Mouse (Mus musculus) intestine, embryonic 16.5 days (tissue): ENCODE data around the gene Cd7. TPM values are rescaled to one million over a fixed set of nuclear protein-coding genes. Genes with fewer than 3 reads are reported as not detected.

Experiments used
- ATAC-seq: fragments of 200-750 bp; cut with Nextera tagmentation; 2 replicates; pipeline ENCODE4 v1.8.0; 2017; ENCODE audit warnings: moderate TSS enrichment, moderate library complexity
- H3K27ac ChIP-seq: fragments of 300-500 bp; sonication (generic); 2 replicates; pipeline ENCODE4 v1.5.1; 2014; ENCODE audit warnings: mild to moderate bottlenecking, low read length
- H3K27me3 ChIP-seq: fragments of 300-500 bp; sonication (generic); replicated peaks from 2 replicates; pipeline ENCODE4 v1.6.1; 2014; ENCODE audit warnings: low read length, control low read depth, mixed read lengths; ENCODE audit not compliant: control insufficient read depth, insufficient read depth
- H3K36me3 ChIP-seq: fragments of 300-500 bp; sonication (generic); 2 replicates; pipeline ENCODE4 v1.6.1; 2014; ENCODE audit warnings: low read length, control low read depth; ENCODE audit not compliant: control insufficient read depth, insufficient read depth
- H3K4me1 ChIP-seq: fragments of 300-500 bp; sonication (generic); 2 replicates; pipeline ENCODE4 v1.6.1; 2014; ENCODE audit warnings: low read length, control low read depth, mixed read lengths; ENCODE audit not compliant: control insufficient read depth, insufficient read depth
- H3K4me2 ChIP-seq: fragments of 300-500 bp; sonication (generic); 2 replicates; pipeline ENCODE4 v1.6.1; 2014; ENCODE audit warnings: low read depth, low read length, control low read depth
- H3K4me3 ChIP-seq: fragments of 300-500 bp; sonication (generic); 2 replicates; pipeline ENCODE4 v1.5.1; 2014; ENCODE audit warnings: mild to moderate bottlenecking, low read length
- H3K9ac ChIP-seq: fragments of 300-500 bp; sonication (generic); 2 replicates; pipeline ENCODE4 v1.6.1; 2014; ENCODE audit warnings: low read depth, low read length
- H3K9me3 ChIP-seq: fragments of 300-500 bp; sonication (generic); 2 replicates; pipeline ENCODE4 v1.6.1; 2016; ENCODE audit warnings: low read length, control low read depth; ENCODE audit not compliant: control insufficient read depth
- WGBS: fragments of 180-500 bp; shearing (Covaris S2); extraction: QIAGEN DNeasy Blood & Tissue Kit; methylation state at CpG from one replicate; pipeline ENCODE4 v1.1.7; 2014; 5-methylcytosine and 5-hydroxymethylcytosine counted together
- polyA plus RNA-seq: library from polyadenylated mRNA; unstranded; fragments of >200 nt; fragmentation: Nextera tagmentation; extraction: Ambion mirVana; gene quantifications from 2 replicates; pipeline ENCODE4 v1.2.1, GENCODE M21; 2015

Gene Cd7
- polyA plus RNA-seq, result 6.7 and 7.9 TPM in 2 replicates

DNA sequence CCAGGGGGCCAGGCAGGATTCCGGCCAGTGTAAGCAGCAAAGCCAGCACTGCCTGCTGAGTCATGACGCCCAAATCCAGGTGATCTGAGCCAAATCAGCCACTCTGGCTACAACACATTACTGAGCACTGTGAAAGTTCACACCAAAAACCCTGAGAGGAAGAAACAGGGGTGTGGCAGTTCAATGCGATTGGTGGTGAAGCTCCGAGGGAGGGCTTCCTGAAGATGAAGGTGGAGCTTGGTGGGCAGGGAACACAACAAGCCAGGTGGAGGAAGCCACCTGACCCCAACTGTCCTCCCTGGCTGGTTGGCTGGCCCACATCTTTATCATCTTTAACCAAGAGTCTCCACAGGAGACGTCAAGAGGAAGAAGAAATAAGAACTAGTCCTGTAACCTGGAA lies at the start of gene Cd7:
Cd7 (minus strand) TSS at position 117 of the 400 bp plus-strand sequence.
- H3K27ac ChIP-seq, result no peak within 1 kb of the TSS
- 67% methylated on average over 5 of the region's 5 CpGs for WGBS
- H3K9ac ChIP-seq, result no peak within 1 kb of the TSS
- ATAC-seq, result no peak
- no peaks in the 10 kb centered on the region for H3K4me1 ChIP-seq
- no peaks in the 10 kb centered on the region for H3K9me3 ChIP-seq
- H3K4me2 ChIP-seq, result no peak within 1 kb of the TSS
- no peaks in the 10 kb centered on the region for H3K36me3 ChIP-seq
- H3K4me3 ChIP-seq, result no peak within 1 kb of the TSS
- no peaks in the 10 kb centered on the region for H3K27me3 ChIP-seq

DNA sequence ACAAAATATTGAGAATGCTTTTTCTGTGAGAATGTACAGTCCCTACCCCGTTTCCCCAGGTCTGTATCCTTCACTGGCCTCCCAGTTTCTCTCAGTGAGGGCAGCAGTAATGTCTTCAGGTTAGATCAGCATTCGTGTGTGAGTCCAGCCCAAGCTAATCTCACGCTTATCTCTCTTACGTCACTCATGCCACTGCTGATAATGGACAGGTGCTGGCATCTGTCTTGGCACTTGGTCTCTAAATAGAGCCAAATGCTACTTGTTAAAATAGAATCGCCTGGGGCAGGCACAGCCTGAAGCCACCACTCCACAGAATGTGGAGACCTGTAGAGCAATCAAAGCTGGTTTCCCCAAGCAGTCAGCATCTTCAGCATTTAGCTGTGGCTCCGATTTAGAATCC lies 49.8 kb upstream of the Cd7 start:
- Histone ChIP-seq H3K4me3 (no peak overlapping the region), H3K4me1 (peaks cover 11% of the 10 kb centered on the region; the same call in 1 of the 2 replicates), H3K27ac (no peak overlapping the region), H3K27me3 (no peaks in the 10 kb centered on the region), H3K9ac (no peak overlapping the region), H3K4me2 (no peak overlapping the region), H3K36me3 (no peaks in the 10 kb centered on the region), H3K9me3 (no peaks in the 10 kb centered on the region)
- no peak for ATAC-seq
- WGBS, result 59% methylated on average over 6 of the region's 6 CpGs

DNA sequence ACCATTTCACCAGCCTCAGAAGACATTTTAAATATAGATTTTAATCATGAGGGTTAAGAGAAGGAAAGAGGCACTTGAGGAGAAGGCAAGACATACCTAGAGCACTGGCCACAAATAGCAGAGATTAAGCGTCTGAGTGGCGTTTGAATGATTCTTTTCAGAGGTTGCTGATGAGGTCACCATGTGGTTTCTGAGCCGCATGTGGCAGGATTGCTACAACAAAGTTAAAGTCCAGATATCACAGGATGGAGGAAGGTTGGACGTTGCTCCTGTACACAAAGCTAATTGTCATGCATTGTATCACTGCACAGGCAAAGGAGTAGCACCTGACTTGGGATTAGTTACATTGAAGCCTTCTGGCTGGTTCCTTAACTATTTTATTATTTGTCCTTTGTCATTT lies 47.1 kb upstream of the Cd7 start:
- Histone ChIP-seq H3K36me3 (no peaks in the 10 kb centered on the region), H3K9me3 (no peaks in the 10 kb centered on the region), H3K4me1 (peaks cover 16% of the 10 kb centered on the region; the same call in 1 of the 2 replicates), H3K4me3 (peak overlapping the region; percentile 23), H3K27me3 (no peaks in the 10 kb centered on the region), H3K9ac (peak overlapping the region; percentile 31), H3K4me2 (peak overlapping the region; percentile 27; the same call in 1 of the 2 replicates), H3K27ac (peak overlapping the region; percentile 90)
- 55% methylated on average over 4 of the region's 4 CpGs for WGBS
- ATAC-seq, result peak; percentile 70

DNA sequence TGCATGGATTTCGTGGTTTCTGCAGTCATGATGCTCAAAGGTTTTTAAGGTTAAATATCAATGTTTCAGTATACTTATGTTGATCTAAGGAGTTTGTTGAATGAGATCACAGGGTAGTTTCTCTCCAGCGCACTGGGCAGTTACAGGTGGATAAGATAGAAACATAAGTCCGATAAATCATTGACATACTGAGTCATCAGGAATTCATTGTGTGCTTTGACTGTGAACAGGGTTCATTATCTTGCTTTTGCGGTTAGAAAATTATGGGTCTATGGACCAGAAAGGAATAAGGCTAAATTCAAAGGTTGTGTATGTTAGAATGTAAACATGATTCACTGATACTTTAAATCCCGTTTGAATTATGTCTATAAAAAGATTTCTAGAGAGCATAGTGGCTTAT lies 46.0 kb upstream of the Cd7 start:
- WGBS, result 48% methylated on average over 5 of the region's 5 CpGs
- H3K4me2 ChIP-seq, result peak overlapping the region; percentile 27; the same call in 1 of the 2 replicates

DNA sequence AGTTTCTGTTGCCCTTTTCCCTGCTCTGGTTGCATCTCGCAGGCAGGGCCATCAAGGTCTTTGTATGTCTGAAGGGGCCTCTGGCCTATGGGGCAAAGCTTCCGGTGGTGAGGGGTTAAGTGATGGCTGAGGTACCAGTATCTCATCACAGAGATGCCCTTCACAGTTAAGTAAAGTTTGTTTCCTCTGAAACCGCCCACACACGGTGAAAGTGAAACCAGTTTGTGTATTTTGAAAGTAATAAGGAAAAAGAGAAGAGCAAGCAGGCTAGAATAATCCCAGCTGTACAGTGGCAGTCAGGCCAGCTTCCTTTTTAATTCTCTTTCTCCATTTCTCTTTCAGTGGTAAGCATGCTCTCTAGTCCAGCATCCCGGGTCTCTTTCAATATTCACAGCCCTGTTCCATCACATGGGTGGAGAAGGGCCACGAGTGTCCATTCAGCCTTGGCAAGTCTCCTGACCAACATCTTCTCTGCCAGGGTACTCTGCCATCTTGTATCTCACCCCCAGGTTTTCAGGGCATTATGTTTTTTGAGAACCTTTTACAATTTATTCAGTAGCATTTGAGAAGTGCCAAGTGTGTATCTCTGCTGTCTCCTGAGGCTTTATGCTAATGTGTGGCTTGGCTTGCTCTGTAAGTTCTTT lies 43.8 kb upstream of the Cd7 start:
- no peaks in the 10 kb centered on the region for H3K36me3 ChIP-seq
- WGBS, result 59% methylated on average over 6 of the region's 6 CpGs
- peak overlapping the region; percentile 24; the same call in 1 of the 2 replicates for H3K27ac ChIP-seq

More for the DNA sequence above, 46.0 kb upstream of the Cd7 start:
- no peak overlapping the region for H3K4me3 ChIP-seq
- no peaks in the 10 kb centered on the region for H3K27me3 ChIP-seq
- peak overlapping the region; percentile 90 for H3K27ac ChIP-seq
- H3K9ac ChIP-seq, result peak overlapping the region; percentile 31; the same call in 1 of the 2 replicates
- peak; percentile 68 for ATAC-seq
- H3K9me3 ChIP-seq, result no peaks in the 10 kb centered on the region
- H3K4me1 ChIP-seq, result peaks cover 16% of the 10 kb centered on the region; the same call in 1 of the 2 replicates
- H3K36me3 ChIP-seq, result no peaks in the 10 kb centered on the region

DNA sequence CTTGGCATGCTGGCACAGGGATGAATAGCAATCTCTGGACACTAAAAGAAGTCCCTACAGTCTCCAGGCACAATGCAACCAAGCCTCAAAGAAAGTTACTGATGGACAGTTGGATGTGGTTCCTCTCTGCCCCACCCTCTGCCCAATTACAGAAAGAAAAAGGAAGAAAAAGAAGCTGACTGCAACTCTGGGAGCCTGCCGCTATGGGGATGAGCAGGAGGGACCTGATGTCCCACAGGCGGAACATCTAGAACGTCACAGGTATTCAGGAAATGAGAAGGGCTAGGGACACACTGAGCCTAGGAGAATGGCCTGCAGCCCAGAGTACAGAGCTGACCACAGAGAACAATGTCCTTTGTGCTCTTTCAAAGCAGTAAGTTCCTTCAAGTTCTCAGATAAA lies 43.0 kb upstream of the Cd7 start:
- Histone ChIP-seq H3K9ac (no peak overlapping the region), H3K9me3 (no peaks in the 10 kb centered on the region), H3K4me2 (no peak overlapping the region), H3K27ac (0 out of 2 replicates have a peak overlapping the region, but pooled peaks have one; percentile 24), H3K4me1 (peaks cover 8% of the 10 kb centered on the region; the same call in 1 of the 2 replicates), H3K27me3 (no peaks in the 10 kb centered on the region), H3K4me3 (no peak overlapping the region), H3K36me3 (no peaks in the 10 kb centered on the region)
- WGBS, result 88% methylated on average over 3 of the region's 3 CpGs
- ATAC-seq, result no peak

More for the DNA sequence above, 43.8 kb upstream of the Cd7 start:
- Histone ChIP-seq H3K4me3 (no peak overlapping the region), H3K4me2 (no peak overlapping the region), H3K9ac (no peak overlapping the region), H3K9me3 (no peaks in the 10 kb centered on the region), H3K4me1 (peaks cover 12% of the 10 kb centered on the region; the same call in 1 of the 2 replicates), H3K27me3 (no peaks in the 10 kb centered on the region)
- ATAC-seq, result no peak

- ATAC-seq, result no peak
- Histone ChIP-seq H3K9me3 (no peaks in the 10 kb centered on the region), H3K4me1 (peaks cover 8% of the 10 kb centered on the region; the same call in 1 of the 2 replicates), H3K4me3 (no peak within 1 kb of the TSS), H3K27ac (no peak within 1 kb of the TSS), H3K27me3 (no peaks in the 10 kb centered on the region), H3K36me3 (no peaks in the 10 kb centered on the region), H3K9ac (no peak within 1 kb of the TSS), H3K4me2 (no peak within 1 kb of the TSS)
- 65% methylated on average over 3 of the region's 3 CpGs for WGBS
These were observed 41.9 kb upstream of the Cd7 start, which contains the start of gene Sectm1a for GRCm38 (mm10) chr11:121081120-121081519. Sectm1a (minus strand) TSS chr11:121081220.

GRCm38 (mm10) chr11:121080330-121080729 lies 41.1 kb upstream of the Cd7 start:
- H3K9ac ChIP-seq, result no peak overlapping the region
- H3K4me1 ChIP-seq, result peaks cover 8% of the 10 kb centered on the region; the same call in 1 of the 2 replicates
- H3K27me3 ChIP-seq, result no peaks in the 10 kb centered on the region
- H3K27ac ChIP-seq, result no peak overlapping the region
- no peaks in the 10 kb centered on the region for H3K36me3 ChIP-seq
- H3K4me2 ChIP-seq, result no peak overlapping the region
- WGBS, result 93% methylated on average over 8 of the region's 8 CpGs
- ATAC-seq, result no peak
- H3K9me3 ChIP-seq, result no peaks in the 10 kb centered on the region
- no peak overlapping the region for H3K4me3 ChIP-seq

DNA sequence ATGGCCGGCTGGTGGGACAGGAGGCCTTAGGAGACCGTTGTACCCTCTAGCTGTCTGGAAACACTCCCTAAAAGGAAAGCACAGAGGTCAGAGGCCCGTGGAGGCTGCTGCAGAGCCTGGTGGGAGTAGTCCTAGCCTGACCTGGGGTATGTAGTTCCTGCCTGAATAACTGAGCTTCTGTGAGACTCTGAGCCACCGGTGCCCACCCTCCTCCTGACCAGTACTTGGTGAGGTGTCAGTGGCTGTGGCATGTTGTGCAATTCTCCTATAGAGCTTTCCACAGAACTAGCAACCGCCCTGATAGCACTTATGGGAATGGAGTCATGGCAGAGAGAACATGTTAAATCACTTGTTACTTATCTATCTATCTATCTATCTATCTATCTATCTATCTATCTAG lies 36.4 kb upstream of the Cd7 start:
- no peaks in the 10 kb centered on the region for H3K27me3 ChIP-seq
- H3K9ac ChIP-seq, result no peak overlapping the region
- H3K27ac ChIP-seq, result no peak overlapping the region
- no peak overlapping the region for H3K4me2 ChIP-seq
- H3K4me3 ChIP-seq, result no peak overlapping the region
- H3K36me3 ChIP-seq, result no peaks in the 10 kb centered on the region
- no peaks in the 10 kb centered on the region for H3K9me3 ChIP-seq
- WGBS, result 71% methylated on average over 5 of the region's 5 CpGs
- H3K4me1 ChIP-seq, result no peaks in the 10 kb centered on the region
- ATAC-seq, result no peak
